Mouse (Mus musculus) Patski (cell line): ENCODE results near the gene Zfr2. TPM values are rescaled to one million over a fixed set of nuclear protein-coding genes. Genes with fewer than 3 reads are reported as not detected.

Source experiments
- ATAC-seq: fragments of 100-300 bp; one replicate; pipeline ENCODE4 v1.8.0; 2021
- CTCF ChIA-PET: fragments of 350-600 bp; sonication (Branson Sonifier 250); formaldehyde crosslinking; loops from one replicate; lab custom pipeline; 2022; ENCODE audit warnings: inconsistent platforms; lab: Charles Lee
- POLR2A ChIA-PET: fragments of 350-600 bp; sonication (Branson Sonifier 250); formaldehyde crosslinking; loops from one replicate; lab custom pipeline; 2022; ENCODE audit warnings: antibody characterized with exemption, inconsistent platforms; lab: Charles Lee
- DNase-seq: peaks from one replicate; pipeline ENCODE4 v3.0.0-alpha.2; 2011; ENCODE audit warnings: low read depth, low spot score
- H3K27me3 ChIP-seq: fragments of 371-371 bp; one replicate; pipeline ENCODE4 v1.5.1; 2021
- CTCF ChIP-seq: fragments of 100-300 bp; IDR thresholded peaks from one replicate; pipeline ENCODE4 v1.5.1; 2021
- in situ Hi-C: fragments of 300-500 bp; cut with MboI; formaldehyde crosslinking; loops from 3 replicates; pipeline ENCODE4 v1.11.1; 2018; ENCODE audit warnings: low pct_unique_long_range_greater_than_20kb, mixed read lengths
- polyA plus RNA-seq: library from polyadenylated mRNA; unstranded; gene quantifications from one replicate; pipeline ENCODE4 v1.2.3, GENCODE M21; 2021

The Zfr2 gene
- polyA plus RNA-seq, 1 experiment from 2014 or later, result 11.7 TPM

GRCm38 (mm10) chr10:81192968-81193501 is 39.9 kb upstream of the Zfr2 start:
- no peaks in the 10 kb centered on the region for H3K27me3 ChIP-seq
- ChIA-PET POLR2A (interaction anchor here (0.6 to 2.3 kb wide), 5 partner anchors 9 to 226 kb away, joined by 3 to 8 read pairs (median 4); partner anchors contain the start of genes 4930442H23Rik and Atcay), CTCF (interaction anchor here (4.4 kb wide), 1 partner anchor 24 kb away, joined by 23 read pairs; no protein-coding TSS in a partner anchor)
- TF ChIP-seq CTCF, result no peak
- ATAC-seq (no peak), DNase-seq (no peak)
- in situ Hi-C loops, result no loop called here

- CTCF ChIA-PET, result interaction anchor here (0.9 to 4.4 kb wide), 4 partner anchors 11 to 28 kb away, joined by 3 to 23 read pairs (median 4); no protein-coding TSS in a partner anchor
- H3K27me3 ChIP-seq, result no peaks in the 10 kb centered on the region
- ATAC-seq, result no peak
- in situ Hi-C loops, result no loop called here
- DNase-seq, result no peak
- TF ChIP-seq CTCF, result no peak
- POLR2A ChIA-PET, result interaction anchor here (2.3 kb wide), 1 partner anchor 29 kb away, joined by 8 read pairs; no protein-coding TSS in a partner anchor
Observed at GRCm38 (mm10) chr10:81193991-81194774, 38.8 kb upstream of the Zfr2 start.

- no peak for TF ChIP-seq CTCF
- ChIA-PET POLR2A (interaction anchor here (1.3 kb wide), 1 partner anchor 23 kb away, joined by 4 read pairs; no protein-coding TSS in a partner anchor), CTCF (interaction anchor here (1.9 kb wide), 1 partner anchor 15 kb away, joined by 4 read pairs; no protein-coding TSS in a partner anchor)
- no peak for DNase-seq
- ATAC-seq, result no peak
- in situ Hi-C loops, result no loop called here
- no peaks in the 10 kb centered on the region for H3K27me3 ChIP-seq
Observed at GRCm38 (mm10) chr10:81195300-81195699, 37.7 kb upstream of the Zfr2 start.

GRCm38 (mm10) chr10:81196470-81197065 is 36.4 kb upstream of the Zfr2 start:
- ATAC-seq (no peak), DNase-seq (no peak)
- no peaks in the 10 kb centered on the region for H3K27me3 ChIP-seq
- in situ Hi-C loops, result no loop called here
- CTCF ChIA-PET, result interaction anchor here (0.7 to 2.7 kb wide), 3 partner anchors 14 to 21 kb away, joined by 3 to 21 read pairs (median 4); no protein-coding TSS in a partner anchor
- POLR2A ChIA-PET, result interaction anchor here (1.3 kb wide), 1 partner anchor 21 kb away, joined by 4 read pairs; no protein-coding TSS in a partner anchor
- TF ChIP-seq CTCF, result no peak

GRCm38 (mm10) chr10:81197305-81197704 is 35.6 kb upstream of the Zfr2 start:
- ATAC-seq (peak; percentile 31), DNase-seq (no peak)
- POLR2A ChIA-PET, result no interaction called here
- CTCF ChIA-PET, result interaction anchor here (1.9 to 2.7 kb wide), 3 partner anchors 13 to 27 kb away, joined by 4 to 21 read pairs (median 7); no protein-coding TSS in a partner anchor
- no peak for TF ChIP-seq CTCF
- in situ Hi-C loops, result no loop called here
- no peaks in the 10 kb centered on the region for H3K27me3 ChIP-seq

GRCm38 (mm10) chr10:81198230-81198629 is 34.7 kb upstream of the Zfr2 start:
- CTCF ChIA-PET, result interaction anchor here (1.9 to 2.7 kb wide), 2 partner anchors 18 to 26 kb away, joined by 7 to 21 read pairs; no protein-coding TSS in a partner anchor
- POLR2A ChIA-PET, result no interaction called here

GRCm38 (mm10) chr10:81198990-81199389 is 34.0 kb upstream of the Zfr2 start:
- CTCF ChIA-PET, result interaction anchor here (1.9 to 2.7 kb wide), 2 partner anchors 17 to 25 kb away, joined by 7 to 21 read pairs; no protein-coding TSS in a partner anchor
- TF ChIP-seq CTCF, result no peak
- POLR2A ChIA-PET, result no interaction called here
- in situ Hi-C loops, result no loop called here
- ATAC-seq (no peak), DNase-seq (no peak)
- no peaks in the 10 kb centered on the region for H3K27me3 ChIP-seq

More at GRCm38 (mm10) chr10:81198230-81198629, 34.7 kb upstream of the Zfr2 start:
- no peak for DNase-seq
- H3K27me3 ChIP-seq, result no peaks in the 10 kb centered on the region
- in situ Hi-C loops, result no loop called here
- no peak for ATAC-seq
- no peak for TF ChIP-seq CTCF

- no peak for DNase-seq
- no peaks in the 10 kb centered on the region for H3K27me3 ChIP-seq
Observed at GRCm38 (mm10) chr10:81200141-81200540, 32.8 kb upstream of the Zfr2 start.

GRCm38 (mm10) chr10:81200605-81201287 is 32.2 kb upstream of the Zfr2 start:
- CTCF ChIA-PET, result no interaction called here
- ATAC-seq (no peak), DNase-seq (no peak)
- H3K27me3 ChIP-seq, result no peaks in the 10 kb centered on the region
- no peak for TF ChIP-seq CTCF
- in situ Hi-C loops, result no loop called here
- POLR2A ChIA-PET, result no interaction called here

More at GRCm38 (mm10) chr10:81200141-81200540, 32.8 kb upstream of the Zfr2 start:
- no peak for TF ChIP-seq CTCF
- in situ Hi-C loops, result no loop called here
- ChIA-PET POLR2A (no interaction called here), CTCF (no interaction called here)
- no peak for ATAC-seq
